Mouse (Mus musculus): Measurements from ENCODE around the gene Dpm3. TPM values are rescaled to one million over a fixed set of nuclear protein-coding genes. Genes with fewer than 3 reads are reported as not detected.

Gene Dpm3
- polyA plus RNA-seq, 1 experiment from 2014 or later, result 87.2 TPM

- no peak overlapping the region for H3K9ac ChIP-seq (ENCODE audit: low read length)
- DNase-seq (ENCODE audit: low spot score, missing footprints) (no peak), ATAC-seq (ENCODE audit: low FRiP score) (no peak)
- no peak overlapping the region for H3K27ac ChIP-seq (ENCODE audit: low read depth, low read length)
- no peaks in the 10 kb centered on the region for H3K9me3 ChIP-seq (ENCODE audit: control insufficient read depth, low read length)
- H3K4me2 ChIP-seq, result no peak overlapping the region
- H3K4me1 ChIP-seq (ENCODE audit: control insufficient read depth, insufficient read depth, low read length), result peaks cover 4% of the 10 kb centered on the region
- H3K27me3 ChIP-seq (ENCODE audit: control insufficient read depth, insufficient read depth, low read length), result no peaks in the 10 kb centered on the region
- H3K36me3 ChIP-seq (ENCODE audit: control insufficient read depth, insufficient read depth, low read length), result no peaks in the 10 kb centered on the region; the same call in 1 of the 2 replicates
- no peak overlapping the region for H3K4me3 ChIP-seq (ENCODE audit: low read depth, low read length)
- 86% methylated on average over 12 of the region's 12 CpGs for WGBS
Measured at GRCm38 (mm10) chr3:89238494-89238893, 20.7 kb upstream of the Dpm3 start.

GRCm38 (mm10) chr3:89242331-89242895 is 16.7 kb upstream of the Dpm3 start:
- H3K9me3 ChIP-seq (ENCODE audit: control insufficient read depth, low read length), result no peaks in the 10 kb centered on the region
- no peak overlapping the region for H3K9ac ChIP-seq (ENCODE audit: low read length)
- DNase-seq (ENCODE audit: low spot score, missing footprints) (peak; percentile 90), ATAC-seq (ENCODE audit: low FRiP score) (no peak)
- H3K4me1 ChIP-seq (ENCODE audit: control insufficient read depth, insufficient read depth, low read length), result peaks cover 29% of the 10 kb centered on the region
- H3K4me2 ChIP-seq, result no peak overlapping the region
- H3K27me3 ChIP-seq (ENCODE audit: control insufficient read depth, insufficient read depth, low read length), result no peaks in the 10 kb centered on the region; the same call in 1 of the 2 replicates
- WGBS, result 68% methylated on average over 9 of the region's 9 CpGs
- no peaks in the 10 kb centered on the region; the same call in 1 of the 2 replicates for H3K36me3 ChIP-seq (ENCODE audit: control insufficient read depth, insufficient read depth, low read length)
- no peak overlapping the region for H3K4me3 ChIP-seq (ENCODE audit: low read depth, low read length)
- no peak overlapping the region for H3K27ac ChIP-seq (ENCODE audit: low read depth, low read length)

GRCm38 (mm10) chr3:89243609-89244008 is 15.5 kb upstream of the Dpm3 start:
- H3K36me3 ChIP-seq (ENCODE audit: control insufficient read depth, insufficient read depth, low read length), result no peaks in the 10 kb centered on the region; the same call in 1 of the 2 replicates
- 0 out of 2 replicates have a peak, but pooled peaks have one; percentile 19 for ATAC-seq (ENCODE audit: low FRiP score)
- no peaks in the 10 kb centered on the region for H3K9me3 ChIP-seq (ENCODE audit: control insufficient read depth, low read length)
- peak overlapping the region; percentile 85 for H3K4me2 ChIP-seq
- peak overlapping the region; percentile 80 for H3K4me3 ChIP-seq (ENCODE audit: low read depth, low read length)
- H3K4me1 ChIP-seq (ENCODE audit: control insufficient read depth, insufficient read depth, low read length), result peaks cover 30% of the 10 kb centered on the region
- no peak overlapping the region; the same call in 1 of the 2 replicates for H3K9ac ChIP-seq (ENCODE audit: low read length)
- DNase-seq (ENCODE audit: low spot score, missing footprints), result peak; percentile 90
- 12% methylated on average over 14 of the region's 14 CpGs for WGBS
- H3K27ac ChIP-seq (ENCODE audit: low read depth, low read length), result no peak overlapping the region
- no peaks in the 10 kb centered on the region; the same call in 1 of the 2 replicates for H3K27me3 ChIP-seq (ENCODE audit: control insufficient read depth, insufficient read depth, low read length)

- peak overlapping the region; percentile 66 for H3K9ac ChIP-seq (ENCODE audit: low read length)
- H3K36me3 ChIP-seq (ENCODE audit: control insufficient read depth, insufficient read depth, low read length), result no peaks in the 10 kb centered on the region
- WGBS, result 11% methylated on average over 25 of the region's 25 CpGs
- peak; percentile 38 for ATAC-seq (ENCODE audit: low FRiP score)
- H3K27me3 ChIP-seq (ENCODE audit: control insufficient read depth, insufficient read depth, low read length), result no peaks in the 10 kb centered on the region; the same call in 1 of the 2 replicates
- peaks cover 30% of the 10 kb centered on the region for H3K4me1 ChIP-seq (ENCODE audit: control insufficient read depth, insufficient read depth, low read length)
- H3K4me2 ChIP-seq, result peak overlapping the region; percentile 85
- H3K27ac ChIP-seq (ENCODE audit: low read depth, low read length), result peak overlapping the region; percentile 53
- H3K4me3 ChIP-seq (ENCODE audit: low read depth, low read length), result peak overlapping the region; percentile 80
- H3K9me3 ChIP-seq (ENCODE audit: control insufficient read depth, low read length), result no peaks in the 10 kb centered on the region
- peak; percentile 92 for DNase-seq (ENCODE audit: low spot score, missing footprints)
Measured at GRCm38 (mm10) chr3:89244158-89244981, 14.8 kb upstream of the Dpm3 start.

GRCm38 (mm10) chr3:89244982-89245687 is 14.0 kb upstream of the Dpm3 start:
- H3K27ac ChIP-seq (ENCODE audit: low read depth, low read length), result peak overlapping the region; percentile 53
- H3K4me2 ChIP-seq, result peak overlapping the region; percentile 85
- DNase-seq (ENCODE audit: low spot score, missing footprints) (peak; percentile 93), ATAC-seq (ENCODE audit: low FRiP score) (peak; percentile 41)
- no peaks in the 10 kb centered on the region for H3K9me3 ChIP-seq (ENCODE audit: control insufficient read depth, low read length)
- peak overlapping the region; percentile 66 for H3K9ac ChIP-seq (ENCODE audit: low read length)
- peak overlapping the region; percentile 80 for H3K4me3 ChIP-seq (ENCODE audit: low read depth, low read length)
- 1% methylated on average over 19 of the region's 26 CpGs for WGBS
- peaks cover 30% of the 10 kb centered on the region for H3K4me1 ChIP-seq (ENCODE audit: control insufficient read depth, insufficient read depth, low read length)
- no peaks in the 10 kb centered on the region for H3K36me3 ChIP-seq (ENCODE audit: control insufficient read depth, insufficient read depth, low read length)
- no peaks in the 10 kb centered on the region; the same call in 1 of the 2 replicates for H3K27me3 ChIP-seq (ENCODE audit: control insufficient read depth, insufficient read depth, low read length)

- H3K4me1 ChIP-seq (ENCODE audit: control insufficient read depth, insufficient read depth, low read length), result peaks cover 30% of the 10 kb centered on the region
Measured at GRCm38 (mm10) chr3:89245688-89246171, 13.4 kb upstream of the Dpm3 start, which contains the start of gene Krtcap2. Gene Krtcap2, plus strand, starts transcription at chr3:89245966.

GRCm38 (mm10) chr3:89246261-89247100 is 12.7 kb upstream of the Dpm3 start, which contains the start of gene Trim46:
Gene Trim46, minus strand, starts transcription at chr3:89246309.
- 1% methylated on average over 42 of the region's 42 CpGs for WGBS
- ATAC-seq (ENCODE audit: low FRiP score) (peak; percentile 67), DNase-seq (ENCODE audit: low spot score, missing footprints) (peak; percentile 98)
- peak within 1 kb of the TSS; percentile 53 for H3K27ac ChIP-seq (ENCODE audit: low read depth, low read length)
- H3K4me1 ChIP-seq (ENCODE audit: control insufficient read depth, insufficient read depth, low read length), result peaks cover 37% of the 10 kb centered on the region
- H3K27me3 ChIP-seq (ENCODE audit: control insufficient read depth, insufficient read depth, low read length), result no peaks in the 10 kb centered on the region; the same call in 1 of the 2 replicates
- H3K9me3 ChIP-seq (ENCODE audit: control insufficient read depth, low read length), result no peaks in the 10 kb centered on the region
- peak within 1 kb of the TSS; percentile 85 for H3K4me2 ChIP-seq
- peak within 1 kb of the TSS; percentile 80 for H3K4me3 ChIP-seq (ENCODE audit: low read depth, low read length)
- H3K36me3 ChIP-seq (ENCODE audit: control insufficient read depth, insufficient read depth, low read length), result no peaks in the 10 kb centered on the region
- H3K9ac ChIP-seq (ENCODE audit: low read length), result peak within 1 kb of the TSS; percentile 83

More at GRCm38 (mm10) chr3:89245688-89246171, 13.4 kb upstream of the Dpm3 start, which contains the start of gene Krtcap2:
- Histone ChIP-seq H3K27ac (ENCODE audit: low read depth, low read length) (peak within 1 kb of the TSS; percentile 53), H3K4me2 (peak within 1 kb of the TSS; percentile 85), H3K27me3 (ENCODE audit: control insufficient read depth, insufficient read depth, low read length) (no peaks in the 10 kb centered on the region; the same call in 1 of the 2 replicates), H3K9me3 (ENCODE audit: control insufficient read depth, low read length) (no peaks in the 10 kb centered on the region), H3K9ac (ENCODE audit: low read length) (peak within 1 kb of the TSS; percentile 83), H3K36me3 (ENCODE audit: control insufficient read depth, insufficient read depth, low read length) (no peaks in the 10 kb centered on the region), H3K4me3 (ENCODE audit: low read depth, low read length) (peak within 1 kb of the TSS; percentile 80)
- DNase-seq (ENCODE audit: low spot score, missing footprints), result no peak
- peak; percentile 40 for ATAC-seq (ENCODE audit: low FRiP score)
- WGBS, result 5% methylated on average over 20 of the region's 20 CpGs

- Histone ChIP-seq H3K9me3 (ENCODE audit: control insufficient read depth, low read length) (no peaks in the 10 kb centered on the region), H3K4me1 (ENCODE audit: control insufficient read depth, insufficient read depth, low read length) (peaks cover 40% of the 10 kb centered on the region), H3K9ac (ENCODE audit: low read length) (peak overlapping the region; percentile 83; the same call in 1 of the 2 replicates), H3K27ac (ENCODE audit: low read depth, low read length) (no peak overlapping the region), H3K36me3 (ENCODE audit: control insufficient read depth, insufficient read depth, low read length) (no peaks in the 10 kb centered on the region), H3K4me2 (peak overlapping the region; percentile 85), H3K4me3 (ENCODE audit: low read depth, low read length) (peak overlapping the region; percentile 80), H3K27me3 (ENCODE audit: control insufficient read depth, insufficient read depth, low read length) (peaks cover 2% of the 10 kb centered on the region; the same call in 1 of the 2 replicates)
- 87% methylated on average over 4 of the region's 4 CpGs for WGBS
- ATAC-seq (ENCODE audit: low FRiP score) (no peak), DNase-seq (ENCODE audit: low spot score, missing footprints) (no peak)
Measured at GRCm38 (mm10) chr3:89247466-89247865, 11.7 kb upstream of the Dpm3 start.

All from midbrain, embryonic 11.5 days (tissue).